Mouse (Mus musculus): ENCODE measurements at regions not wholly inside any gene's neighbourhood (a gene's known extent, or its start where the extent isn't known, plus 50 kb on each side); places are given as distances from the start of the nearest gene placed in this dataset.

GRCm38 (mm10) chr6:50044165-50044564 is 65.9 kb upstream of the Mpp6 start:
- no peak for TF ChIP-seq CTCF (IDR thresholded peaks at IDR 0.05)
- no peak for DNase-seq
- intact Hi-C loops (cut with DNase I): no loop called here
- H3K4me3 ChIP-seq: no peak overlapping the region
- H3K27ac ChIP-seq: no peak overlapping the region

- H3K27ac ChIP-seq: no peak overlapping the region
- TF ChIP-seq CTCF (IDR thresholded peaks at IDR 0.05): no peak
- DNase-seq: no peak
- intact Hi-C loops (cut with DNase I): no loop called here
- no peak overlapping the region for H3K4me3 ChIP-seq
Measured at GRCm38 (mm10) chr6:50046721-50047120, 63.3 kb upstream of the Mpp6 start.

- no peak overlapping the region for H3K4me3 ChIP-seq
- no peak for DNase-seq
- intact Hi-C loops (cut with DNase I): no loop called here
- no peak overlapping the region for H3K27ac ChIP-seq
- no peak for TF ChIP-seq CTCF (IDR thresholded peaks at IDR 0.05)
Measured at GRCm38 (mm10) chr6:50052416-50052815, 57.6 kb upstream of the Mpp6 start.

- no peak for TF ChIP-seq CTCF (IDR thresholded peaks at IDR 0.05)
- intact Hi-C loops (cut with DNase I): no loop called here
- peak; percentile 53 for DNase-seq
- Histone ChIP-seq H3K4me3 (no peak overlapping the region), H3K27ac (no peak overlapping the region)
Measured at GRCm38 (mm10) chr6:50053086-50053485, 57.0 kb upstream of the Mpp6 start.

- no peak overlapping the region for H3K4me3 ChIP-seq
- TF ChIP-seq CTCF (IDR thresholded peaks at IDR 0.05): no peak
- no peak overlapping the region for H3K27ac ChIP-seq
- intact Hi-C loops (cut with DNase I): no loop called here
- no peak for DNase-seq
Measured at GRCm38 (mm10) chr6:50054233-50054632, 55.8 kb upstream of the Mpp6 start.

- no peak overlapping the region for H3K27ac ChIP-seq
- DNase-seq: no peak
- intact Hi-C loops (cut with DNase I): no loop called here
- no peak for TF ChIP-seq CTCF (IDR thresholded peaks at IDR 0.05)
- H3K4me3 ChIP-seq: no peak overlapping the region
Measured at GRCm38 (mm10) chr6:50058596-50058995, 51.4 kb upstream of the Mpp6 start.

GRCm38 (mm10) chr6:50059917-50060316 is 50.1 kb upstream of the Mpp6 start:
- intact Hi-C loops (cut with DNase I): no loop called here
- DNase-seq: no peak
- no peak for TF ChIP-seq CTCF (IDR thresholded peaks at IDR 0.05)
- Histone ChIP-seq H3K27ac (no peak overlapping the region), H3K4me3 (no peak overlapping the region)

All from gastrocnemius, adult 2 months (tissue).